Mouse (Mus musculus): ENCODE data around the gene Rpl39l. TPM values are rescaled to one million over a fixed set of nuclear protein-coding genes. Genes with fewer than 3 reads are reported as not detected.

The Rpl39l gene
- 0.54 TPM in 1 of 2 replicates, not detected in the other for polyA plus RNA-seq (2015; fragmentation: Nextera tagmentation; extraction: Ambion mirVana)

GRCm38 (mm10) chr16:10170005-10170404 is at the start of gene Rpl39l:
Gene Rpl39l (plus strand): TSS chr16:10170226.

GRCm38 (mm10) chr16:10192679-10193506 is 22.9 kb downstream of the Rpl39l start, which contains the start of gene Atf7ip2:
Gene Atf7ip2 (plus strand): TSS chr16:10192712.

Other genes starting within 250 kb of the Rpl39l start
- gene Grin2a, start 174.7 kb upstream of the Rpl39l start, polyA plus RNA-seq (2015; fragmentation: Nextera tagmentation; extraction: Ambion mirVana), result 0.65 and 0.66 TPM in 2 replicates
- 1.7 and 2.1 TPM in 2 replicates for gene Atf7ip2, start 22.5 kb downstream of the Rpl39l start, polyA plus RNA-seq (2015; fragmentation: Nextera tagmentation; extraction: Ambion mirVana)
- 12.4 and 18.3 TPM in 2 replicates for gene Emp2, start 143.7 kb downstream of the Rpl39l start, polyA plus RNA-seq (2015; fragmentation: Nextera tagmentation; extraction: Ambion mirVana)
- 0.29 TPM in 1 of 2 replicates, not detected in the other for gene Tekt5, start 225.3 kb downstream of the Rpl39l start, polyA plus RNA-seq (2015; fragmentation: Nextera tagmentation; extraction: Ambion mirVana)
- gene Nubp1, start 241.7 kb downstream of the Rpl39l start, polyA plus RNA-seq (2015; fragmentation: Nextera tagmentation; extraction: Ambion mirVana), result 32.1 and 33.1 TPM in 2 replicates